Mouse (Mus musculus) cerebral cortex, adult 2 months (tissue): Measurements from ENCODE around the gene 1700025C18Rik.

Source experiments
- WGBS: fragments of 180-500 bp; shearing (Covaris S2); methylation state at CpG from one replicate; pipeline ENCODE4 v1.1.7; 2018; 5-methylcytosine and 5-hydroxymethylcytosine counted together

Gene 1700025C18Rik

DNA sequence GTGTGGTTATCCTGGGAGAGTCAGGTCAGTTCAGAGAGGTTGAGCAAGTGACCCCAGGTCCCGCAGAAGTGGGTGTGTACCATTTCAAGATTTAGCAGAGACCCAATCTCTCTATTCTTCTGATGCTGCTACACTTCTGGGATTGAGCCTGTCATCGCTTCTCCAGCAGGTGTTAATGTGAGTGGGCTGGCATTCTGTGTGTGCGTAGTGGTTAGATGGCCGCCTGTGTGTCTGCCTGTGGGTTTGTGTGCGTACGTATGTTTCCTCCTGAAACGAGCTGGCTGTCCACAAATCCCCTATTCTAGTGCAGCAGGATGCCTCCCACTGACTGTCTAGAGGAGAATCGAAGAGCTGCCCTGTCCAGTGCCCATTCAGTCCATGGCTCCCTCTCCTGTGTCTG is 12.5 kb downstream of the 1700025C18Rik start:
- 47% methylated on average over 8 of the region's 8 CpGs for WGBS

DNA sequence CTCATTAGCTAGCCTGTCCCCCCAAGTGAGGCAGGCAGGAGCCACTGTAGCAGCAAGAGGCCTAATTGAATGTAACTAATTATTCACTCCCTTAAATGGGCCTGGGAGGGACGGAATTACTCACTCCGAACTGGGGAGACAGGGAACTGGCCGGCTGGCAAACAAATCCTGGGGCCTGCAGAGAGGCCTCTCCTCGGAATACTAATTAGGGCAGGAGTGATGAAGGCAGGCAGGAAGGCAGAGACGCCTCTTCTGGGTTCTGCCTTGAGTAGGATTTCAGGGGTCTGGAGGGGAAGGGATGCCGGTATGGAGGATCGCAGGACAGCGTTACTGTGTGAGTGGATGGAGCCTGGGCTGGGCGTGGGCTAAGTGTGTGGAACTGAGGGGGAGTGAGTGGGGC is 13.5 kb downstream of the 1700025C18Rik start:
- 45% methylated on average over 9 of the region's 9 CpGs for WGBS

DNA sequence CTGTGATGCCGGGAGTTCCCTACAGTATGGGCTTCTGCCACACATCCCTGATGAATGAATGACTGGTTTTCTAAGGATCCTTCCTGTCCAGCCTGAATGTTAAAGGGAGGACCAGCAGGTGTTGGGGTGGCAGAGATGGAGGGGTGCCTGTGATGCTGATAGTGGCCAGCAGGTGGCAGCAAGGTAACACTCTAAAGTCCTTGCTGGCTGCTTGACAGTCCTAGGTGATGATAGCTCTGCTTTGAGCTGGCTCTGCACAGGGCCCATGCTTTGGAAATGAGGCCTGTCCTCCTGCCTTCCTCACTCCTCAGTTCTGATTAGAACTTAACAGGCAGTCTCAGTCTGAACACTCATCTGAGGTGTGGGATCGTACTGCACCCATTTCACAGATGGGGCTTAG is 15.6 kb downstream of the 1700025C18Rik start:
- WGBS = 43% methylated on average over 2 of the region's 2 CpGs

DNA sequence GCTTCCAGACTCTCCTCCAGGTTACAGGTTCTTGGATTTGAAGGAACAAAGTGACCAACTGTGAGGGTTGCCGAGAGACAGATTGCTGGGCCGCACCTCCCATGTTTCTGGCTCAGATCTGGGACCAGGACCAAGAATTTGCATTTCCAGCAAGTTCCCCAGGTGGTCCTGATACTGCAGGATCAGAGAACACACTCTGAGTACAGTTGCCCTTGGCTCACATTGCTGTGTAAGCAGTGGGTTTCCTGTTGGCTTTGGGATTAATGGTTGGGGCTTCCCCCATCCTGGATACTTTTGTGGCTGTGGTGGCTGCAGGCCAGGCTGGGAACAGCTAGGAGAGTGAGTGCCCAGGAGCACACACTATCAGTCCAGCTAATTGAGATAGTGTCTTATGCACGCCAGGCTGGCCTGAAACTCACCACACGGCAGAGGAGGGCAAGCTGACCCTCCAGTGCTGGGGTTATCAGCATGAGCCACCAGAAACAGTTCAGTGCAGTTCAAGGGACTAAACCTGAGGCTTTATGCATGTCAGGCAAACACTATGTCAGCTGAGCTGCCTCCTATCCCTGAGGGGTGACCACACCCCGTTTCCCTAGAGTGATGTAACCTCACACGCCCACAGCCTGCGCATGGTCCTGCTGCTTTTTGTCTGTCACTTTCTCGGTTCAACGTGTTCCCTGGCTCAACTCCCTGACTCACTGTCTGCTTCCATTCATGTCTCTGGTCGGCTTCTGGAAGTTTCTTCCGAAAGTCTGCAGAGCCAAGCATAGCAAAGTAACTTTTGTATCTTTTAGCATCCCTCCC is 16.3 kb downstream of the 1700025C18Rik start:
- 19% methylated on average over 11 of the region's 11 CpGs for WGBS

DNA sequence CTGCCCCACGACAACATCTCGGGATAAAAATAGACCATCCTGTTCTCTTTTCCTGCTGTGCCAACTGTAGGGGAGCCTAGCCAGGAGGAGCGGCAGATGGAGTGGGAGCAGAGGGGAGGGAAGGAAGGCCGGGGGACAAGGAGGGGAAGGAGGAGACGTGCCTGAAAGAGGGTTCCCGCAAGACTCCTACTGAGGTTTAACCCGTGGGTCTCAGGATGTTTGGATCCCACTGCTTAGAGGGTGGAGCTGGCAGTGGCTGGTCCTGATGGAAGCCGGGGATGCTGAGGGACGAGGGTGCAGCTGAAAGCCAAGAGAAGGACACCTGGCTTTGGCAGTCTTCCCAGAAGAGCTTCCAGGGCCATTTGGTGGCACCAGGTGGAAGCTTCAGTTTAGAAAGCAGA is 17.2 kb downstream of the 1700025C18Rik start:
- 9% methylated on average over 9 of the region's 9 CpGs for WGBS

DNA sequence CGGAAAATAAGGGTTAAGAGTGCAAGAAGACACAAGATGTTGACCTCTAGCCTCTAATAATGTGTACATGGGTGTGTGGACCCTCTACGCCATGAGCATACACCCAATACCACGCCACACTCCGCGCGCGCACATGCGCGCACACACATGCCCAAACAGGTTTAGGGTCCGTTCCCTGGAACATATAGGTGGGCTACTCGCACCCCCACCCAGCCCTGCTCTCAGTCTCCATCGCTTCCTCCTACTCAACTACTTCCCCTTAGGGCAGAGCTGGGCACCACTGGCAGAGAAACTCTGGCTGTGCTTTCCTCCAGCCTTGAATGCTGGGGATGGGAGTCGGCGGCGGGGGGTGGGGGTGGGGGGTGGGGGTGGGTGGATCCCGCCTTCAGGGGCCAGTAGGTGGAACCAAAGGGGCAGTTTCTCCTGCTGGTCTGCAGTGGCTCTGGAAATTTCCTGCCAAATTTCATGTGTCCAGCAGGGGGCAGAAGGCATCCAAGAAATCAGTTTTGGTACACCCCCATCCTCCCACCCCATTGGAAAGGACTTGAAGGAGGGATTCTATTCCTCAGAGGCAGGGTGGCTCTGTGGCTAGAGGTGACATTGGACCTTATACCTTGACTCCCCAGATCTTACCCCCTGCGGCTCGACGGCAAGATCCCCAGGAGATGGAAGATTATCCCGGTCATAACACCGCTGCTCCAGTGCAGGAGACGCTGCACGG is 20.3 kb downstream of the 1700025C18Rik start:
- 27% methylated on average over 23 of the region's 23 CpGs for WGBS

DNA sequence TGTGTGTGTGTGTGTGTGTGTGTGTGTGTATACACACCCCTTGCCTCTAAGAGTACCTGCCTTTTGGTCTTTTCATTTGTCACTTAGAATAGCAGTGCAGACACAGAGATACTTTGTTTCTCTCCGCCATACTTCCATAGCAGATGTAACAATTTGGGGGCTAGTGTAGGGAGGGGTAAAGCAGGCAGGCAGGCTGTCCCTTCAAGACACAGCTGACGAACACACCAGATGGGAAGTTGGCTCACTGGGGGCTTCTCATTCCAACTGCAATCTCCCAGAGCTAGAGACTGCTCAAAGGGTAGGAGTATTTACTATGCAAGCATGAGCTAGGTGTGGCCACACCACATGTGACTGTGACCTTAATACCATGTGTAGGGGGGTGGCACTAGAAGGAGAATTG is 21.7 kb downstream of the 1700025C18Rik start:
- WGBS = 44% methylated on average over 2 of the region's 2 CpGs

DNA sequence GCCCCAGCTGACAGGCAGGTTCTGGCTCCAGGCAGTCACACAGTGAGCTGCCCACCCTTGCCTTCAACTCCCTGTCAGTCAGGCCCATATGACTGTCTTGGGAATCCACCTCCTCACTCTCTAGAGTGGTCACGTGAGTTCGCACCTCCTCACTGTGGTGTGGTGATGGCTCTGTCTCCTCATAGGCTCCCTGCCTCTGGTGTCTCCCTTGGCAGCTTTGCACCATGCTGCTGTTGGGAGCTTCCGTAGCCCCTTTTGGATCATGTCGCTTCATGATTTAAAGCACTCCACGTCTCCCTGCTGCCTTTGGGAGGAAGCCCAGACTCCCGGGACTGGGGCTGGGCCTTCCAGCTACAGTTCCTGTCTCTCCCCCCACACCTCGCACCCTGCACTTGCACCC is 26.1 kb downstream of the 1700025C18Rik start:
- WGBS = 28% methylated on average over 7 of the region's 7 CpGs

DNA sequence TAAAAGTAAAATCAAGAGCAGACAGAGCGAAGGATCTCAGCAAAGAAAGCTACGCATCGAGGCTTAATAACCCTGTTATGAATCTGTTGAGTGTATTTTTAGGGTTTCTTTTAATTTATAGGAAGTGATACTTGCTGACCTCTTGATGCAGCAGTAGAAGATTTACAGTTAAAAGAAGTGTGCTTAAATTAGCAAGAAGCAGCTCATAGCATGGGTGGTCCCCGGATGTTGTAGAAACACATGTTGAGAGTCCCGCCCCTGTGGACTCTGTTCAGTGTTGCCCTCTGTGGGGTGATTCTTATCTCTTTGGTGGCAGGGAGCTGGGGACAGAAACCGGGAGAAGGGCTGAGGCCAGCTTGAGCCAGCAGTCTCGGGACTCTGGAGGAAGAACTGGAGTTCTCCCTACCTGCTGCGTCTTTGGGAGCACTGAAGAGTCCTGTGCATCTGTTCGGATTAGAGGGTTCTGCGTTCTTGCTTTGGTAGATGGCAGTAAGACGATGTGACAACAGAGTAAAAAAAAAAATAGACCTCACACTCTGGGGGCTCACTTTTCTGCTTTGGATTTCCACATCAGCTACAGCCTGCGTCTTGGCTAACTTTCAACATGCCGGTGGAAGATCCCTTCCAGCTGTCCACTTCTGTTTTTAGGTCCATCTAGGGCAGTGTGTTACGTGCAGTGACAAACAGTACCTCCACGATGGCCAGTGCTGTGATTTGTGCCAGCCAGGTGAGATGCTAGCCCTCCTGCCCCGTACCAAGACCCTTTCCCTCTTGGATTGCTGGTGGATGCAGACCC is 28.7 kb downstream of the 1700025C18Rik start:
- 77% methylated on average over 16 of the region's 16 CpGs for WGBS

DNA sequence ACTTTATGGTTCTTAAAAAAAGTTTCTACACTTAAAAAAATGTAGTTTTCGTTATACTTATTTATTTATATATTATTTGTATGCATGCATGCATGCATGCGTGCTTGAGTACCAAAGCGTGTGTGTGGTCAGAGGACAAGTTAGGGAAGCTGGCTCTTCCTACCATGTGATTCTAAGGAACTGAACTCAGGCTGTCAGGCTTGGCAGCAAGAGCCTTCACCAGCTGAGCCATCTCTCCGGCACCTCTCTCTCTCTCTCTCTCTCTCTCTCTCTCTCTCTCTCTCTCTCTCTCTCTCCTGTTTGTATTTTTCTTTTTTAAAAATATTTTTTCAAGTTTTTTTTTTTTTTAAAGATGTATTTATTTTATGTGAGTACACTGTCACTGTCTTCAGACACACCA is 30.6 kb downstream of the 1700025C18Rik start:
- WGBS = 91% methylated on average over 4 of the region's 4 CpGs

DNA sequence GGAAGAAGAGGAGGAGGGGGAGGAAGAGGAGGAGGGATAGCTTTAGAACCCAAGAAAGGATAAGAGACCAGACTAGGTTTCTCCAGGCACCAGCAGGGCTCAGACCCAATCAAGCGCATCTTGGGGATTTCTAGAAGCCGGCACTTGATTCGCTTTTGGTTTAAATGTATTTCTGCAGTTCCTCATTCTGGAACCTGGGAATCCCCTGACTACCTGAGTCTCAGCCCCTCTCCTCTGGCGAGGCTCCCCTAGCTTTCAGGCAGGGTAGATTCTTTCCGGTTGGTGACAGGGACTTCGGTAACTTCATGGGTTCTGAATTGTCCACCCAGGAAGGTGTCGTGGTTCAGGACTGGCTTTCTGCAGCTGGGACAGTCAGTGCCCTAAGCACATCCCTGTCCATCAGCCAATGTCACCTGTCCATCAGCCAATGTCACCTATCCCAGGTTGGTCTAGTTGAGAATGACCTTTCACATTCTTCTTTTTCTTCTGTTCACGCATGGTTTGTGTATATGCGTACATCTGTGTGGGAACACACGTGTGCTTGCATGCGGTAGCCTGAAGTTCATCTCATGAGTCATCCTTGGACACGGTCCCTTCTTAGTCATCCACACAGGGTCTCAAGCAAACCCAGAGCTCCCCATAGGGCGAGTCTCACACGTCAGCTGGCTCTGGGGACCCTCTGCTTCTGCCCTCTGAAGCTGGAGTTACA is 34.0 kb downstream of the 1700025C18Rik start:
- 84% methylated on average over 14 of the region's 14 CpGs for WGBS

DNA sequence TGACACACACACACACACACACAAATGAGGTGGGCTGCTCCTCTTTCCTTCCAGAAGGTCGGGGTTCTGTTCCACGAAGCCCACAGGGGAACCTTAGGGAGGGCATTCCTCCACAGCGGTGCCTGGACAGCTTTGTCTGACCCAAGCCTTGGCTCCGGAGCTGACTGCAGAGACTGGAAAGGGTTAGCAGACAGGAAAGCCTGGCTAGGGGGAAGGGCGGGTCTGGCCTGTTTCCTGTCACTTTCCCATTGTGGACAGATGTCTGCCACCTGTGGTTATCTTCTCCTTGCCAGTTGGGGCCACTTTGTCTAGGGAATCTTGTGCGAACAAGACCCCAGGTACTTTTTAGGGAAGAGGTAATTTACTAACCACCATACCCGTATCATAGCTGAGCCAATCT is 34.6 kb downstream of the 1700025C18Rik start:
- 24% methylated on average over 7 of the region's 7 CpGs for WGBS

DNA sequence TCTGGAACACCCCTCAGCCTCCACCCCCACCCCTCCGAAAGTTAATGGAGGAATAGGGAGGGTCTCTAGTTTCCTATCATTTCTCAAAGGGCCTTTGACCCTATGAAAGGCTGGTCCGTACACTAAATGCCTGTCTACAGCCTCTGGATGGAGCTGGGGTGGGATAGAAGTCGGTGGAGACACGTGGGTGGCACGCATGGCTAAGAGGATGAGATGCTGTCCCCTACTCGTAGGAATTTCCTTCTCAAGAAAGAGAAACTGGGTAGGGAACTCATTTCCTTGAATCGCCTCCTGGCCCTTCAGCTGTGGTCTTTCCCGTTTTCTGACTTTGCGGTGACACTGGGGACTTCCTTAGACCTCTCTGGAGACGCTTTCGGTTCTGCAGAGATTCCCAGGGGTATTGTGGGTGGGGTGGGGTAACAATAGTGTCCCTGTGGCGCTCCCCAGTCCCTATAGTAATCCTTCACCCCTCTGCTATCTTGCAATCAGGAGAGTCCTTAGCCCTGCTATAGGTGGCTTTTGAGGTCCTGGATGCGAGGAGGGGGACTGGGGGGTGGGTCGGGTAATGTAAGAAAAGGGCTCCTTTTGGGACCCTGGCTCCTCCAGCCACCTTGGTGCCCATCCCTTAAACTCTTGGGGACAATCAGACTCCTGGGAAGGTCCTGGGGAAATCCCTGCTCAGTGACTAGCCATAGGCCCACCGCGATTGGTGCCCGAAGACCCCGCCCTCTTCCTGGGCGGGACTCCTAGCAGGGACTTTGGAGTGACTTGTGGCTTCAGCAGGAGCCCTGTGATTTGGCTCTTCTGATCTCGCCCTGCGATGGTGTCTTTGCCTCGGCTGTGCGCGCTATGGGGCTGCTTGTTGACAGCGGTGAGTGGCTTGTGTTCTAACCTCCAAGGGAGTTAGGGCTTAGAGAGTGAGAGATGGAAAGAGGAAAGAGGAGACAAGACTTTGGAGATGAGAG is 35.4 kb downstream of the 1700025C18Rik start, which contains the start of gene Cd40:
Cd40 (plus strand) TSS at position 740 of the 965 bp plus-strand sequence.
- 26% methylated on average over 25 of the region's 25 CpGs for WGBS

DNA sequence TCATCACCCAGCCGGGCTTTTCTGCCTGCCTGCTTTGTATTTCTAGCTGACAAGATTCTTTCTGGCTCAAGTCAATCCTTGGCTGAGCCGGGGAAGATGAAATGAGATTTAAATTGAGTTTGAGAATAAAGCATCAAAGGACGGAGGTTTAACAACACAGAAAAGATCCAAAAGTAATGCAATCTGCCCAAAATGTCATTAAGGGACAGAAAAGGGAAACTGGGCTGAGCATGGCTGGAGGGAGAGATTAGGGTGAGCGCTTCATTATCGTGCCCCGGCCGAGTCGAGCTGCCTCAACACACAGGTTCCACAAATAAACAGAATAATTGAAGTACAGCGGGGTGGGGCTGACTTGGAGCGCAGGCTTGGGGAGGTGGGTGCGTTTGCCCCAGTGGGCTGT is 39.0 kb downstream of the 1700025C18Rik start:
- WGBS = 32% methylated on average over 11 of the region's 11 CpGs

DNA sequence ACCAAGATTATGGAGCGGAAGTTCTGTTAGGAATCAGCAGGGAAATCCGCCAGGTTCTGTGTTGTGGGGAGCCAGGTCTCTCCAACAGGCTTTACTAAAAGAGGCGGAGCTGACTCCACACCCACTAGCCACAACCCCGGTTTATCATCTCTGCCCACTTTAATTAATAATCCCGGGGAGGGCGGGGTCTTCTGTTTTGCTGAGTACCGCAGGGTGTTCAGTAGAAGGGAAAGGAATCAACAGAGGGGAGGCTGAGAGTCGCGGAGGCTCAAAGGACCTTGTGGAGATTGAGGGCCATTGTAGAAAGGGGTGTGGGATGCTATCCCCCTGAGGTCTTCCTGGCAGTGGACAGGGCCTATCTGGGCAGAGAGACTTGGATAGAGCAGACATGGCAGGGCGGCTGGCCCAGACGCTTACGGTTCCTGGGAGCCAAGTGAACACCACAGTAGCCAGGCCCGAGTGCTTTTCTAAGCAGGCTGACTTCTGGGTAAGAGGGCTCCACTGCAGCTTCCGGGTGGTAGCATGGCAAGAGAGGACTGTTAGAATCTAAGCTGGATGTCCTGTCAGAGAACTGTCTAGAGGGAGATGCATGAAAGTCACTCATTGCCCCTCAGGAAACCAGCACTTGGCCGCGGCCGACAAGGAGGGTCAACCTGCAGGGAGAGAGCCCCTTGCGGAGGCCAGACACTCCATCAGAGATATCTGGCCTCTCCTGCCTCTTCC is 39.6 kb downstream of the 1700025C18Rik start:
- 74% methylated on average over 18 of the region's 18 CpGs for WGBS

DNA sequence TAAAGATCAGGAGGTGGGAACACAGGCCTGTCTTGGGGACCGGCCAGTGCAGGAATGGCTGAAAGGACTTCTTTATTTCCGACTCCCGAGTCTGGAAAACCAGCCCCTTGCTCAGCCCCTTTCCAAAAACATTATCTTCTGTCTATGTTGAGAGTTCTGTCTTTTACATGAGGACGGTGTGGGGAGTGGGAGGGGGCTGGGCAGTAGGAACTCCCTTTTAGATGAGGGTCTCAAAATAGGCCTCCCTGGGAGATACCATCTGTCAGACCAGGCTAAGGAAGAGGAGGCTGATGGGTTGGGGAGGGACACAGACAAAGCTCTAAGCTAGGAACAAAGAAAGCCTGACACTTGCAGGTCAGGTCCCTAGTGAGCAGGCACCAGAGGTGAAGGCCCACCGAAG is 41.5 kb downstream of the 1700025C18Rik start:
- 60% methylated on average over 5 of the region's 5 CpGs for WGBS

DNA sequence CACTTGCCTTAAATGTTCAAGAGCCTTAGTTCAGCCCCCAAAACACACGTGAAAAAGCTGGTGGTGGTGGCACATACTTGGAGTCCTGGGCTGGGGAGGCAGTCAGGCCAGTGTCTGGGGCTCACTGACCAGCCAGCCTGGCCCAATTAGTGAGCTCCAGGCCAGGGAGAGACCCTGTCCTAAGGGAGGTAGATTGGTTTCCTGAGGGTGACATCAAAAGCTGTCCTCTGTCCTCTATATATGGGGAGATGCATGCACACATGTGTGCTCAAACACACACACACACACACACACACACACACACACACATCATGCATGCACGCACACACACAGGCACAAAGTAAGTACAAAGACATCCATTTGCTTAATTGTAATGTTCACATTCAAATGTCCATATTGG is 46.8 kb downstream of the 1700025C18Rik start:
- 65% methylated on average over 2 of the region's 2 CpGs for WGBS

DNA sequence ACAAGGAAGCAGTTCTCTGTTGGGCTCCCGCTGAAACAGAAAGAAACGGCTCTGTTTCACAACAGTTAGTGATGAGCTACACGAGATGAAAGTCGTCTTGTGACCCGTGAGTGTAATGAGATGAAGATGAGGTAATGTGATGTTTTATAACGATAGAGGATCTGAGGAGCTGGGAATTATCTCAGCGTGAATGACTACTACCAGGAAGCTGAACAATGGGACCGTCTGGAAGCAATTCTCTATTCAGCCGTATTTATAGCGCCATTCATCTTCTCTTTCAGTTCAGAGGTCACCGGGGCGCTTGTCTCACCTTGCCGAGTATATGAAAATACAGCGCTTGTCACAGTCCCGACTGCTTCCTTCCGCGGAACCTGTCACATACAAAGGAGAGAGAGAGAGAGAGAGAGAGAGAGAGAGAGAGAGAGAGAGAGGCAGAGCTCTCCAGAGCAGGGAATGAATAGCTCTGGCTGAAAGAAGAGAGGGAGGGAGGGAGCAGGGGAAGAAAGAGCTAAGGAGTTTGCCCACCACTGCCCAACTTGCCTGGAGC is 47.4 kb downstream of the 1700025C18Rik start:
- WGBS = 1% methylated on average over 17 of the region's 17 CpGs

DNA sequence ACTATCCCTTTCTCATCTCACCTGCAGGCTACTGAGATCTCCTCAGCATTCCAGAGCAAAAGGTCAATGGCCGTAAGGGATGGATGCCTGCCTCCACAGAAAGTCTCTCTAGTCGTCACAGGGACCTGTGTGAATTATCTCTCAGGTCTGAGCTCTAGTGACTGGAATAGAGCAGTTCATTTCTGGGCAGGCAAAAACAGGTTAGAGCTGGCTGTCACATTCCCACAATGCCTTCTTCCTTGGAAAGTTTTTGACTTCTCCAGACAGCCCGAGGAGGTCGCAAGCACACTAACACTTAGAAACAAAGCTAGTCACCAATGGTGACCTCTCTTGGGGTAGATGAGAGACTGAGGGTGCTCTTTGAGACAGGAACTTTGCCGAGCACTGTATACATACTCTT is 48.4 kb downstream of the 1700025C18Rik start:
- 92% methylated on average over 5 of the region's 5 CpGs for WGBS

DNA sequence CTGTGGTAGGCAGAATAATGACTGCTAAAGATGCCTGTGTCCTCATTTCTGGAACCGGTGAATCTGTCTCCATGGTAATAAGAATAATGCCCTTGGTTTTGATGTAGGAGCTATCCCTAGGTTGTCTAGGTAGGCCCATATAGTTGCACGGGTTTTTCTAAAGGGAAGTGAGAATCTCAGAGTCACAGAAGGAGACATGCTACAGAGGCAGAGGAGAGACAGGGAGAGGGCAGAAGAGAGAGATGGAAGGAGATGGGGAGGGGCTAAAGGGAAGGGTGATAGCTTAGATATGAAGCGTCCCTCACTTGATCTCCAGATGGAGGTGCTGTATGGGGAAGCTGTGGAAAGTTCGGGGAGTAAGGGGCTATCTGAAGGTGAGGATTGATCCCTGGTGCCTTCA is 53.1 kb downstream of the 1700025C18Rik start:
- 79% methylated on average over 4 of the region's 4 CpGs for WGBS
